Mouse (Mus musculus): ENCODE results near the gene Csrp3. TPM values are rescaled to one million over a fixed set of nuclear protein-coding genes. Genes with fewer than 3 reads are reported as not detected.

The Csrp3 gene
- polyA plus RNA-seq (2012; rRNA removed; ENCODE audit: low replicate concordance), result 0.16 and 12.5 TPM in 2 replicates

GRCm38 (mm10) chr7:48847820-48848650 lies at the start of gene Csrp3:
Gene Csrp3 (minus strand): TSS chr7:48848033.

DNA sequence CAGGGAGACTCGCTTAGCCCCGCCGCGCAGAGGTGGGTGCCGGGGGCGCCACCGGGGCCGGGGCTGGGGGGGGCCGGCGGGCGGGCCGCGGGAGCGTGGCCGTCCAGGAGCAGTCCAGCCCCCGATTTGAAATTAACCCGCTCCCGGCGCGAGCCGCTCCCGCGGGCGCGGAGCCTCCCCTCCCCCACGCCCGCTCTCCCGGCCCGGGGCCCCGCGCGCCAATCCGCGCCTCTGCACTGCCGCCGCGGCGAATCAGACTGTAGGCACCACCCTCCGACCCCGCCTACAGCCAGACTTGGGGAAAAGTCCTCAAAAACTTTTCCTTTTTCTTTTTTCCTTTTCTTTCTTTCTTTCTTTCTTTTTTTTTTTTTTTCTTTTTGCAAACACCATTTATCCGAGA lies 33.7 kb upstream of the Csrp3 start, which contains the start of gene E2f8:
E2f8 (minus strand) TSS at position 111 of the 400 bp plus-strand sequence.

GRCm38 (mm10) chr7:48788851-48789572 lies 58.8 kb downstream of the Csrp3 start, which contains the start of gene Zdhhc13:
Gene Zdhhc13 (plus strand): TSS chr7:48789003.

Other genes starting within 250 kb of the Csrp3 start
- gene Mrgprb3, start 204.2 kb downstream of the Csrp3 start, polyA plus RNA-seq (2012; rRNA removed; ENCODE audit: low replicate concordance), result 0.43 TPM in 1 of 2 replicates, not detected in the other
- 4.7 and 12.8 TPM in 2 replicates for gene Zdhhc13, start 59.0 kb downstream of the Csrp3 start, polyA plus RNA-seq (2012; rRNA removed; ENCODE audit: low replicate concordance)
- 0.70 and 1.2 TPM in 2 replicates for gene E2f8, start 33.6 kb upstream of the Csrp3 start, polyA plus RNA-seq (2012; rRNA removed; ENCODE audit: low replicate concordance)
- gene Nav2, start 60.7 kb upstream of the Csrp3 start, polyA plus RNA-seq (2012; rRNA removed; ENCODE audit: low replicate concordance), result 6.6 and 6.9 TPM in 2 replicates